16 mouse cellular contexts compared by ENCODE assay signal in the genomic region with DNA sequence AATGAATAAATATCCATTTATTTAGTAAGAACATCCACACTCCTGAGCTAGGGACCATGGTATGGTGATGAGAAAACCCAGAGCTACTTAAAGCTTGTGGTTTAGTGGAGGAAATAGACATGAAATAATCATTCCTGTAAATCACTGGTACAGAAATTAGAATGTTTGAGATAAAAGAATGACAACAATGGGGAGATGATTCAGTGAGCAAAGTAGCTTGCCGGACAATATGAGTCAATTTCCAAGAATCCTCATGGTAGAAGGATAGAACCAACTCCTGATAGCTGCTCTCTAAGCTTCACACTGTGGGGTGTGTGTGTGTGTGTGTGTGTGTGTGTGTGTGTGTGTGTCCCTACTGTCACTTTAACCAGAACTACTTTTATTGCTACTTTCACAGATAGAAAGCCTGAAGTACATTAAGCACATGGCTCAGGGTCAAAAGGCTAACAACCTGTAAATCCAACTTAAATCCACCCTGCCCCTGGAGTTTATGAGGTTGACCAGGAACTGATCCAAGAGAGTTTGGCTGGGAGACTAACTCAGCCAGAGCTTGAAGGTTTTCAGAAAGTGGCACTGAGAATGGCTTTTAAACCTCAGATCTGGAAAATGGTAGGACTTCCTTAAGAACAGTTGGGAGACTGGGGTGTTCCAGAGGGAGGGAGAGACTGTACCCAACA.
"Had no signal": no experiment of that assay in that cellular context is flagged by ENCODE, and none has a peak within 500 bp of the region (broad histone marks: within the 10 kb centered on the region; RNA-seq: fewer than 3 reads in every experiment).

No protein-coding gene starts in this region.

- H3K4me2 ChIP-seq: kidney, embryonic 15.5 days; liver, embryonic 11.5 days; liver, embryonic 15.5 days; midbrain, embryonic 15.5 days; neural tube, embryonic 12.5 days had no signal

- H3K27me3 ChIP-seq: kidney, embryonic 15.5 days; liver, embryonic 15.5 days; midbrain, embryonic 15.5 days; neural tube, embryonic 12.5 days had no signal

- ATAC-seq: midbrain, embryonic 15.5 days had no signal

- H3K9me3 ChIP-seq: kidney, embryonic 15.5 days; liver, embryonic 15.5 days; midbrain, embryonic 10.5 days; midbrain, embryonic 15.5 days; neural tube, embryonic 12.5 days had no signal

- H3K9ac ChIP-seq: kidney, embryonic 15.5 days; liver, embryonic 15.5 days; midbrain, embryonic 15.5 days; neural tube, embryonic 12.5 days had no signal

- H3K36me3 ChIP-seq: kidney, embryonic 15.5 days; liver, embryonic 15.5 days; midbrain, embryonic 10.5 days; midbrain, embryonic 15.5 days; neural tube, embryonic 12.5 days had no signal

- DNase-seq: kidney, postnatal 14 days; left cerebral cortex, postnatal 4 days; lung, adult 2 months; lung, postnatal 10 days; lung, postnatal 4 days; retina, postnatal 1 day; right cerebral cortex, postnatal 4 days; spleen, adult 18-20 months; thymus, adult 18-20 months; thymus, postnatal 14 days had no signal

- H3K27ac ChIP-seq: kidney, embryonic 15.5 days; liver, embryonic 15.5 days; midbrain, embryonic 10.5 days; midbrain, embryonic 15.5 days; neural tube, embryonic 12.5 days had no signal

- H3K4me3 ChIP-seq: kidney, embryonic 15.5 days; liver, embryonic 15.5 days; midbrain, embryonic 10.5 days; midbrain, embryonic 15.5 days; neural tube, embryonic 12.5 days had no signal

- H3K4me1 ChIP-seq: kidney, embryonic 15.5 days; liver, embryonic 15.5 days; midbrain, embryonic 10.5 days; midbrain, embryonic 15.5 days had no signal
